Mouse (Mus musculus): ENCODE results near the gene Ctdspl. TPM values are rescaled to one million over a fixed set of nuclear protein-coding genes. Genes with fewer than 3 reads are reported as not detected.

Gene Ctdspl
- total RNA-seq, 2 experiments from 2014 or later, result 3.1 to 14.6 TPM

DNA sequence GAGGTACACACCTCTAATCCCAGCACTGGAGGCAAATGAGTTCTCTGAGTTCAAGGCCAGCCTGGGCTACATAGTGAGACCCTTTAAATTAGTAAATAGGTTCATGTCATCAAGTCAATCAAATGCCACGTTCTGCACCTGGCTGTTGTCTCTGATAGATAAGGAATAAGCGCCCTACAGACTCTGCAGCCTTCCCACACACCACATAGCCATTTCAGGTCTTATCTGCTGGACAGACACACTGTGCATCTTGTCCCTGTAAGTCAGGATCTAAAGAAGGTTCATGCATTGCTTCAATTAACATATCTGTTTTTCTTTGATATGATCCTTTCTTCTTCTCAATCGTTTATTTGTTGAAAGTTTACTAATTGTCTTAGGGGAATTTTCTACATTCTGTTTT, 112.3 kb downstream of the Ctdspl start:
- peak; percentile 78 for ATAC-seq (replicated peaks; ENCODE audit: low FRiP score, low TSS enrichment, poor library complexity, severe bottlenecking)

DNA sequence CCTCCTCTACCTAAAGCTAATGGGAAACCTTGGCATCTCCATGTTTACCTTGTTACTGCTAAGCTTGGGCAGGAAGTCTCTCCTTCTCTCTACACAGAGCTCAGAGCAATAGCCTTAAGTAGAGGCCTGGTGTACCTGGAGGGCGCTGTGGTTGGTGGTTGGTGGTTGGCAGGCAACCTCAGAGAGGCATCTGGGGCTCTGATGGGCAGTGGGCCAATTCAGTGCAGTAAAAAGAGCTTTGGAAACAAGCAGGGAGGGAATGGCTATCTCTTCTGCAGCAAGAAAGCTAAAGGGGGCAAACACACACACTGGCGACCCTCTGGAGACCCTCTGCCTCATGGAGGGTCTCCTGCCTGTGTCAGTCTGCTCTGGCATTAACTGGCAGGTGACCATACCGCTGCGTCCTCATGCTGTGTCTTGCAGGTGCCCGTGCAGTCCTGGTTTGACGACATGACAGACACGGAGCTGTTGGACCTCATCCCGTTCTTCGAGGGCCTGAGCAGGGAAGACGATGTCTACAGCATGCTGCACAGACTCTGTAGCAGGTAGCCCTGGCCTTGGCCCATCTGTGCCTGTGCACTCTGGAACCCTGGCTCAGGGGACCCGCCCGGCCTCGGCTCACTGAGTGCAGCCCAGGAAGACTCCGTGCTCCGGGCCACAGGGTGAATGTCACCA, 114.0 kb downstream of the Ctdspl start:
- no peak for ATAC-seq (replicated peaks; ENCODE audit: low FRiP score, low TSS enrichment, poor library complexity, severe bottlenecking)

GRCm38 (mm10) chr9:119048182-119048903, 122.1 kb downstream of the Ctdspl start:
- peak; percentile 82 for ATAC-seq (replicated peaks; ENCODE audit: low FRiP score, low TSS enrichment, poor library complexity, severe bottlenecking)

DNA sequence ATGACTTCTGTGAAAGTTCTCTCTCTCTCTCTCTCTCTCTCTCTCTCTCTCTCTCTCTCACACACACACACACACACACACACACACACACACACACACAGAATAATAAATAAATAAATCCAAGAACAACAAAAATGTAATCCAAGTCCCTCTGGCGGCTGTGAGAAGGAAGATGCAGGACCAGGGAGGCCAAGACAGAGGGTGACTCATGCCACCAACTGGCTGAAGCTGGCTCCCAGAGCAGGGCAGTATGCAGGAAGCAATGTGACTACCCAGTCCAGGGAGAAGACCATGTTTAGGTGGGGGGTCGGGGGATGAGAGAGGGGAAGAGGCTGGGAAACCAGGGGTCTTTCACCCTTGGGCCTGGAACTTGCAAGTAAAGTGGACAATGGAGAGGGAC, 124.9 kb downstream of the Ctdspl start:
- ATAC-seq (replicated peaks; ENCODE audit: low FRiP score, low TSS enrichment, poor library complexity, severe bottlenecking), result no peak

DNA sequence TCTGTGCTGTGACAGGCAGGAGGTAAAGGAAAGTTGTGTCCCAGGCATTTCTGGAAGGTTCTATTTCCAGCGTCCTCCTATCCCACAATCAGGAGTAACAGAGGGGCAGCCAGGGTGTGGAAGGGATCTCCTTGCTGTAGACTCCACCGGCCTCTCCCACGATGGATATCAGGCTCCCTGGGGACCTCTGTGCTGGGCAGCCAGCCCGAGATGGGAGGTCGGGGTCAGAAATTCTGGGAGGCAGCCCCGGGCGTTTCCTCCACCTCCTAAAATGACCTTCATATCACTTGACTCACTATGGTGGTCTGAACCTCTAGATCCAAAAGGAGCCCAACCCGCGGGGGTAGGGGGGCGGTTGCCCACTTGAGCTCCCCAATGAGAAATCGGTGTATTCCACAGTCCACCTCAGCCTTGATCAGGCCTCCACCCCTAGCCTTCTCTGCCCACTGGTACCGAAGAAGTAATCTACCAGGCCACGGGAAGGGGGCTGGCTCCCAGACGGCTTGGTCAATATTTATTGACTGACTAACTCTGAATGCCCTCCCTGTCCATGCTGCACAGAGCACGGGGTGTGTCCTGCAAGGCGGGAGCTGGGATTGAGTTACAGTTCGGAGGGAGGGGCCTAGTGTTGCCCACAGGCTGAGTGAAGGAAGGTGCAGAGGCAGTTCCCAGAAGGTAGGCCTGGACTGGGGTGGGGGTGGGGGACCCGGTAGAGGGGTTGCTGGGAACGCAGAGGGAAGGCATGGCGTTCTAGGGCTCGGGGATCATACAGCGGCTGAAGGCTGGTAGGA, 126.1 kb downstream of the Ctdspl start, which contains the start of gene Vill:
TSS of gene Vill (plus strand) at position 625 of the 791 bp plus-strand sequence.
- no peak for ATAC-seq (replicated peaks; ENCODE audit: low FRiP score, low TSS enrichment, poor library complexity, severe bottlenecking)

DNA sequence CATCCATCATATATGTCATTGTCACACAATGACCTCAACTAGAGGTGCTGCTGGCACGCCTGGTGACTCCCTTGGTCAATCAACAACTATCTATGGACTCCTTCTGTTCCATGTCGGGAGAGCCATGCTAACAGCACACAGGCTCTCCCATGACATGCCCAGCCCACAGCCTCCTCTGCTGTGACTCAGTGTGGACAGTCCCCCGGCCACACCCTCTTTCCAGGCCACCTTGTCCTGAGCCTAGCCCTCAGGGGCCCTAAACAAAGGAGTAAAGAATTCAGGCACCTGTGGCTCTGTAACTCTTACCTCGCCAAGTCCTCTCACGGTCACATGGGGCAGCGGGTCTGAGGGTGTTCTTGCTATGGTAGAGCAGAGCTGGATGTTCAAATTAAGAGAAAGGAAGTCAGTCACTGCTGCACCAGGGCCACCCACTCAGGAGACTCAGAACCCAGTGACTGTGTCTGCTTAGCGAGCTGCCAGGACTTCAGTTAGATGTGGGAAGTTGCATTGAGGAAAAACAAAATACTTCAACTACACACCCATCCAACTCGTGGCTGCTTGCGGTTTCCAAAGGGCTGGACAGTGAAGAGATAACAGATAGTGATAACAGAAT, 127.8 kb downstream of the Ctdspl start:
- no peak for ATAC-seq (replicated peaks; ENCODE audit: low FRiP score, low TSS enrichment, poor library complexity, severe bottlenecking)

DNA sequence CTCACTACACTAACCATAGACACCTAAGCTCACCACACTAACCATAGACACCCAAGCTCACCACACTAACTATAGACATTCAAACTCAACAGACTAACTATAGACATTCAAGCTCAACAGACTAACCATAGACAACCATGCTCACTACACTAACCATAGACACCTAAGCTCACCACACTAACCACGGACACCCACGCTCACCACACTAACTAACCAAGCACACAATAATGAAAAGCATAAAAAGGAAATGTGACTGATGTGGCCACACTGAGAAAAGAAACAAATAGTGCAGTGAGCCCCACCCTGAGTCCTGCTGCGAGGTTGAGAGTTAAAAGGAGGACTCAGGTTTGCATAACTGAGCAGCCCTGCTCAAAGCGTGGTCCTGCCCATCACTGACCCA, 129.1 kb downstream of the Ctdspl start:
- no peak for ATAC-seq (replicated peaks; ENCODE audit: low FRiP score, low TSS enrichment, poor library complexity, severe bottlenecking)

DNA sequence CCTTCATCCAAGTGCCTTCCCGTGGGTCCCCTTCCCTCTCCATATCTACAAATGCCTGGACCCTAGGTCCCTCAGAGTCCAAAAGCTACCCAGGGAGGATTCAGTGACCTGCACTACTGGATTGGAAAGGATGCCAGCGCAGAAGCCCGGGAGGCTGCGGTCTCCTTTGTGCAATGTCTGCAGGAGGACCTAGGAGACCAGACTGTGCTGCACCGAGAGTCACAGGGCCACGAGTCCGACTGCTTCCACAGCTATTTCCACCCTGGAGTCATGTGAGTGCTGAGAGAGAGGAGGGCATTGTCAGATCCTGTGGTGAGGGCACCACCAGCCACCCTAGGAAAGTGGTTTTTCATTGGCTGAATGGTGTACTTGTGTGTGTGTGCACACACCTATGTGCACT, 132.0 kb downstream of the Ctdspl start:
- no peak for ATAC-seq (replicated peaks; ENCODE audit: low FRiP score, low TSS enrichment, poor library complexity, severe bottlenecking)

- no peak for ATAC-seq (replicated peaks; ENCODE audit: low FRiP score, low TSS enrichment, poor library complexity, severe bottlenecking)
These were observed 134.4 kb downstream of the Ctdspl start for GRCm38 (mm10) chr9:119060701-119061100.

DNA sequence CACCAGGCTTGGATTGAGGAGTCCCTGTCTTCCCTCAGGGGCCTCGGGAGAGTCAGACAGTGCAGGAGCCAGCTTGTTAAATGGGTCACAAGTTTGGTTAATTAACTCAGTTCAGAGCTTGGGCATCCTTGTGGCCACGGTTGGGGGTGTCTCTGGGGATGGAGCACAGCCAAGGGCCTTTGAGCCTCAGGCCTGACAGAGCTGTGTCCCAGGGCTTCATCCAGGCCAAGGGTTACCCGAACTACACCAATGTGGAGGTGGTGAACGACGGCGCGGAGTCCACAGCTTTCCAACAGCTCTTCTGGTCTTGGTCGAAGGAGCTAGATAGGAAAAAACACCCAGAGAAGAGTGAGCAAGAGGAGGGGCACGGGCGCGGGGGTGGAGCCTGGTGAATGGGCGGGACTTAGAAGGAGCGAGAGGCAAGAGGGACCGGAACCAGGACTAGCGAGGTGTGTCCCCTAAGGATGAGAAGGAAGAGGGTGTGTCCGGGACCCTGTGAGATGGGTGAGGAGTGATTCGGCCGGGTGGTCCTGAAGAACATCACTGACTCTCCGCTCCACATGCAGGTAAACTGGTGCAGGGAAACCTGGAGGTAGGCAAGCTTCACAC, 136.9 kb downstream of the Ctdspl start:
- peak; percentile 24; the same call in 1 of the 2 replicates for ATAC-seq (replicated peaks; ENCODE audit: low FRiP score, low TSS enrichment, poor library complexity, severe bottlenecking)

DNA sequence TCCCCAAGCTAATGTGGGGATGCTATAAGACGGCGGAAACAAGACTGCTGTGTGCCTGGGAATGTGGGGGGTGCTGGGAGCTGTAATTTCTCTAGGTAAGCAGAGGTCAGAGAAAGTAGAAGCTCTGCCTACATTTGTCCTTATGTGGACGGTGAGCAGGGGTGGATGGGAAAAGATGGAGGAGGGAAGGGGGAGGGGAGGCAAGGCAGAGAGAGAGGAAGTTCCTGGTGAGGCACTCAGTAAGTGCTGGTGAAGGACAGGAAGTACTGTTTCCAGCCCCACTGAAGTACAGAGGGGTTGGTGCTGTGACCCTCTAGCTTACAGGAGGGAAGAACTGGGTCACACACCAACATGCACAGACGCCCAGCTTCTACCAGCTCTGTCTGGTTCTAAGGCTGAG, 138.0 kb downstream of the Ctdspl start:
- no peak for ATAC-seq (replicated peaks; ENCODE audit: low FRiP score, low TSS enrichment, poor library complexity, severe bottlenecking)

DNA sequence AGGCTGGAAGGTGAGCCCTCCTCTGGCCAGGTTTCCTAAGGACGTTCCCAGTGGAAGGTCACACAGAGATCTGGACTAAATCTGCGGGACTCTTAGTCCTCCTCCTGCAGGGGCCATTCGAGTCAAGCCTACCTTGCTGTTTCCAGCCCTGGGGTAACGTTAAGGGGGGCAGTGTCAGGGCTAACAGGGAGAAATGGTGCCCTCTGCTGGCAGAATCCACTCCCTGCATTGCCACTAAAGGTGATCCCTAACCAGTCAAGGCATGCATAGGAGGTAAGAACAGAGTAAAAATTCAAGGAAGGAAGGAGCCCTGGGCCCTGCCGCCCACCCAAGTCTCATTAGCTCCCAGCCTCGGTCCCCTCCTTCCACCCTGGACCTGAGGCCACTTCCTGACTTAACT, 141.3 kb downstream of the Ctdspl start:
- ATAC-seq (replicated peaks; ENCODE audit: low FRiP score, low TSS enrichment, poor library complexity, severe bottlenecking), result peak; percentile 76

DNA sequence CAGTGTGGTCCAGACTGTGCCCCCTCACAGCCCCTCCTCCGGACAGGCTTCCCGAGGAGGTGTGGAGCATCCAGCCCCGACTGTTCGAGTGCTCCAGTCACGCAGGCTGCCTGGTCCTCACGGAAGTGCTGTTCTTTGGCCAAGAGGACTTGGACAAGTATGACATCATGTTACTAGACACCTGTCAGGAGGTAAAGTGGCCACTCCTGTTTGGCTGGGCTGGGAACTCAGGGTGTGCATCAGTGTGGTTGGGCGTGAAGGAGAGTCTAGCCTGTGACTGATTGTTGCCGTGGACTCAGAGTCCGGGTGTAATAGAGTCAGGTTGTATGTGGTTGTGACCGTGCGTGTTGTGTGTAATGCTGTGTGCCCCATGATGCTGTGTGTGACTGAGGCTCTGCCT, 142.0 kb downstream of the Ctdspl start:
- no peak for ATAC-seq (replicated peaks; ENCODE audit: low FRiP score, low TSS enrichment, poor library complexity, severe bottlenecking)

DNA sequence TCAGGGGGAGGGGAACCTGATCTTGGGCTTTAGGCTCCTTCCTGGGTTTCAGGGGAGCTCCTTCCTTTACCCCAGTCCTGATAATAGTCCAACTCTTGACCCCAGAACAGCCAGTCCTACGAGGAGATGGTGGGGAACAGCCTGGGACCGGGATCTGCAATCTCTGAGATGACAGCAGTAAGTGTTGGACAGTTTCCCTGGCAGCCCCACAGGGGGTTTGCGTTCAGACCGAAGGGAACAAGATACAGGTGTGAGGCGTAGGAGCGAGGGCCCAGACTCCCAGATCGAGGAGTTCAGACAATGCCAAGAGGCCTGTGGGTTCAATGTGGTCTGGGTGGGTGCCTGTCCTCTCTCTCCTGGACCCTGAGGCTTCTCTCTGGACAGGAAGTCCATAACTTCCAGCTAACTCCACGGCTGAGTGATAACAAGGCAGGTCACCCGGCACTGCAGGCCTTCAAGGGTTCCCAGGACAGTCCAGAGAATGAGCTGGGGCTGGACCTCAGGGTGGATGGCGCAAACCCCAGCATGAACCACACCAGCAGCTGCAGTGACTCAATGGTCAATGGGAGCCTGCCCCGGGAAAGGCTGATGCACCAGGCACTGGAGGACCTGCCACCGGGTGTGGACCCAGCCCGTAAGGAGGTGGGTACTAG, 144.0 kb downstream of the Ctdspl start:
- ATAC-seq (replicated peaks; ENCODE audit: low FRiP score, low TSS enrichment, poor library complexity, severe bottlenecking), result no peak

- no peak for ATAC-seq (replicated peaks; ENCODE audit: low FRiP score, low TSS enrichment, poor library complexity, severe bottlenecking)
These were observed 145.5 kb downstream of the Ctdspl start for GRCm38 (mm10) chr9:119071786-119072185.

DNA sequence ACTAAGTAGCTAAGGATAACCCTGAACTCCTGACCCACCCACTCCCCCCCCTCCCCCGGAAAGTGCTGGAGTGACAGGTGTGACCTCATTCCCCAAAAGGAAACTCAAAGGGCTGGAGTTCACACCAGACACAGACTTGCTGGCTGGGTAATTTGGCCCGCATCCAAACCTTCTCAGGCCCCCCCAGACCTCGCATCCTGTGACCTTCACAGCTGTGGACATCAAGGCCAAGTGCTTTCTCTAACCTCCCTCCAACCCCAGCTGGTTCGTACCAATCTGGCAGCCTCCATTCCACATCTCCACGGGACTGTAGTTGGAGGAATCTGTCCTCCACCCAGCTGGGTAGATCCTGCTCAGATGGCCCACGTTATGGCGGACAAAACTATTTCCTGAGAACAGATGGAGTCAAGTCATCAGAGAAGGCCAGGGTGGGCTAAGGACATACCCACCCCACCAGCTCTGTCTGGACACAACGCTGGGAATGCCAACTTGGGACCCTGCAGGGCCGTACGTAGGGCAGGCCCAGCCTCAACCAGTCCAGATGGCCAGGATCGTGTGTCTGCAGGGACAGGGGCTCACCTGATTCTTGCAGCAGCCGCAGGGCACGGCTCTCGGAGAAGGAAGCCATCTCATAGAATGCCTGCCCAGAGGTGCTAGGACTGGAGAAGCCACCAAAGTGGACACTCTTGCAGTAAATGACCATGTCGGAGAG, 147.1 kb downstream of the Ctdspl start:
- no peak for ATAC-seq (replicated peaks; ENCODE audit: low FRiP score, low TSS enrichment, poor library complexity, severe bottlenecking)

DNA sequence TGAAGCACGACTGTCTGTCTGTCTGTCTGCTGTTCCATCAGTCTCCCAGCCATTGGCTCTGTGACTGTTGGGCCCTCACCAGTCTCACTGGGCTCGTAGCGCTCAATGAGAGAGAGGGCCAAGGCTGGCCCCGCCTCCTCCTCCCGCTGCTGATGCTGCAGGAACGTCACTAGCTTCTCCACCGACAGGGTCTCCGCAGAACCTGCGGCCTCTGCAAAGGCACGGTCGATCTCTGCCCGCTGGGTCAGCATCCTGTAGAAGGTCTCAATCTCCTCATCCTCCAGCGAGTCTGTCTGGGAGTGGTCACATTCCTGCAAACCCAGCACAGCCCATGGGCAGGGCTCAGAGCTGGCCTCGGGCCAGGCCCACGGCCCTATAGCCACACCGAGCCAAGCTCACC, 149.4 kb downstream of the Ctdspl start:
- ATAC-seq (replicated peaks; ENCODE audit: low FRiP score, low TSS enrichment, poor library complexity, severe bottlenecking), result no peak

GRCm38 (mm10) chr9:119080040-119080675, 153.9 kb downstream of the Ctdspl start:
- ATAC-seq (replicated peaks; ENCODE audit: low FRiP score, low TSS enrichment, poor library complexity, severe bottlenecking), result no peak

All from megakaryocyte-erythroid progenitor cell, adult 5-6 weeks (primary cell).